Mouse (Mus musculus): ENCODE data around the gene Sh3kbp1. TPM values are rescaled to one million over a fixed set of nuclear protein-coding genes. Genes with fewer than 3 reads are reported as not detected.

Gene Sh3kbp1
- polyA plus RNA-seq, 1 experiment from 2014 or later: 43.5 TPM

Other genes starting within 250 kb of the Sh3kbp1 start
- gene Map7d2, start 212.7 kb upstream of the Sh3kbp1 start, polyA plus RNA-seq (2015; fragmentation: Nextera tagmentation; extraction: Ambion mirVana): 33.8 and 34.4 TPM in 2 replicates
- gene Bclaf3, start 100.6 kb upstream of the Sh3kbp1 start, polyA plus RNA-seq (2015; fragmentation: Nextera tagmentation; extraction: Ambion mirVana): 27.4 and 28.3 TPM in 2 replicates

All from neural tube, embryonic 13.5 days (tissue).